Mouse (Mus musculus) activated CD4-positive, CD25-positive, alpha-beta regulatory T cell, adult 4 months (primary cell): ENCODE data around the gene Iyd. TPM values are rescaled to one million over a fixed set of nuclear protein-coding genes. Genes with fewer than 3 reads are reported as not detected.
"Not testable (repeated sequence)": the region's sequence is repeated elsewhere in the genome, so short reads cannot be mapped to it uniquely, and the experiment has no call there.

ENCODE experiments used
- ATAC-seq: one replicate; pipeline ENCODE4 v1.8.0; 2017
- polyA plus RNA-seq, 2 experiments: library from polyadenylated mRNA; unstranded; fragments of 100-300 nt; shearing (Covaris generic); gene quantifications; one replicate each; pipeline ENCODE4 v1.2.1; 2017

The Iyd gene
- polyA plus RNA-seq, result not detected

GRCm38 (mm10) chr10:3540003-3540827 is at the start of gene Iyd:
Gene Iyd, plus strand, starts transcription at chr10:3540240.
- ATAC-seq, result no peak

- no peak for ATAC-seq
These were observed 43.2 kb upstream of the Iyd start for GRCm38 (mm10) chr10:3496791-3497190.

DNA sequence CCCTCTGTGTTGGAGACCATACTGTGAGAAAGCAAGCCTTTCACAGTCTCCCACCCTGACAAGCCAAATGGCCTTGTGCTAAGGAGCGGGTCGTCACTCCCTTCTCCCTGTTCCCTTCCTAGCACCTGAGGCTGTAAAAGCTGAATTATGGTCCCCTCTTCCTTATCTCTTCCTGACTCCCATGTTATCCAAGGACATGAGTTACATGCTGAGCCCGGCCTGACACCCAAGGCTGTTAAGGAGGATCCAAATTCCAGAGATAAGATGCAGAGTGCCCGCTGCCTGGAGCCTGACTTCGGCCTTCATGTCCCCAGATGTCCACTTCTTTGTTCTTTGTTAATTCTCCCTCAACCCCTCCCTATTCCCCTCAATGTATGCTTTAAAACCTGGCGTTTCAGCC is 39.2 kb upstream of the Iyd start:
- not testable (repeated sequence) for ATAC-seq

DNA sequence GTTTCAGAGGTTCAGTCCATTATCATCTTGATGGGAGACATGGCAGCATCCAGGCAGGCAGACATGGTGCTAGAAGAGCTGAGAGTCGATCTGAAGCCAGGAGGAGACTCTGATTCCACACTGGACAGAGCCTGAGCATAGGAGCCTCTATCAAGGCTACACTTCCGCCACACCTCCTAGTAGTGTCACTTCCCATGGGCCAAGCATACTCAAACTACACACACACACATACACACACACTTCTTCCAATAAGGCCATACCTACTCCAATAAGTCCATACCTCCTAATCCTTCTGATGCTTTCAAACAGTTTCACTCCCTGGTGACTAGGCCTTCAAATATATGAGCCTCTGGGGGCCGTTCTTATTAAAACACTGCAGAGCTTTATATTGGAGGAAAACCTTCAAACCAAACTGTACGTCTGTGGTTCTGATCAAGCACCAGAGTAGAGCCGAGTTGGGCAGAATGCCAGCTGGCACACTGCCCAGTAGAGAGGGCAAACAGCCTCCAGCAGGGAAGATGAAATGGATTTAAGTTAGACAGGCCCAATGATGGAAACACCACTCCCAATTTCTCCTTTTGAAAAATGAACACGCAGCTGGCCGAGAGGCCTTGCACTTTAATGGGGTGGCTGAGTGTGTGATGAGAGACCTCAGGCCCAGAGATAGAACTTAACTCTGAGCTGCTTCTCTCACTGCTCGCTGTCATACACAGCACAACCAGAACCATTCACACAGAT is 32.4 kb upstream of the Iyd start:
- ATAC-seq, result no peak

- ATAC-seq, result no peak
These were observed 31.8 kb upstream of the Iyd start for GRCm38 (mm10) chr10:3508222-3508588.

DNA sequence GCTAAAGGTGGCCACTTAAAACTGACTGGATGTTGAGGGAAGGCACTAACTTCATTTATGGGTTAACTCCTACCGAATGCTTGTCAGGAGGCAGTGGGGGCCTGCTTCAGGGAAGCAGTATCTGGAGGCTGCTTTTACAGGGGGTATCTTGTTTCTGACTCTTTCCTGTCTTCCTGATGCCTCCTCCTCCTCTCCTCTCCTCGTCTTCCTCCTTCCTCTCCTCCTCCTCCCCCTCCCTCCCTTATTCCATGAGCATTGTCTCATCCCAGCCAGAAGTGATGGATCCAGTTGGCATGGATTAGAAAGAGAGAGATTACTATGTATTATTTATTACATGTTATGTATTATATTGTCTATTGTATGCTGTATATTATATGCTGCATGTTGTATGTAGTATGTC is 31.3 kb upstream of the Iyd start:
- ATAC-seq, result no peak

GRCm38 (mm10) chr10:3509663-3510277 is 30.3 kb upstream of the Iyd start:
- ATAC-seq, result no peak

GRCm38 (mm10) chr10:3510486-3510885 is 29.6 kb upstream of the Iyd start:
- ATAC-seq, result no peak

- ATAC-seq, result peak; percentile 18
These were observed 28.6 kb upstream of the Iyd start for GRCm38 (mm10) chr10:3511401-3511800.

DNA sequence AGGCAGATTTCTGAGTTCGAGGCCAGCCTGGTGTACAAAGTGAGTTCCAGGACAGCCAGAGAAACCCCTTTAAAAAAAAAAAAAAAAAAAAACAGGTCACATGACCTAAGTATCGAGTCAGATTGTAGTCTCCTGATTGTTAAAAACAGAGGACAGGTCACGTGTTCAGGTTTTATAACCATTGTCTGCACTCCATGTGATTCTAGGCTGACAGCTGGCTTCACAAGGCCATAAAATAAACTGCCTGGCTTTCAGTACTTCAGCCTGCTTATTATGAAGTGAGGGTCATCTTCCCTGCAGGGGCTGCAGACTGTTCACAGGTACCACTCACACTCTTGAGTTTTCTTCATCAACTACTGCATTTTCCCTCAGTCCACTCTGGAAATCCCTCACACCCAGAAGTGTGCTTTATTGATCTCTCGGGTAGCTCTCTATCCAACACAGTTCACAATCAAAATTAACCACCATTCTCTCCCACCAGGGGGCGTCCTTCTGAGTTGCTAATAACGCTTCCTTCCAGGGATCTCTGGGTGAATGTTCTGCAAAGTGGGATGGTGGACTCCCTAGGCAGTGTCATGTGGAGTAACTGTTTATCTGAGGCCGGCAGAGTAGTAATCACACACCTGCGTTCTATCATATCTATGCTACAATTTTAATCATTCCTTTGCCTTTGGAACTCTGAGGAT is 27.3 kb upstream of the Iyd start:
- no peak for ATAC-seq

GRCm38 (mm10) chr10:3513947-3514346 is 26.1 kb upstream of the Iyd start:
- ATAC-seq, result no peak

GRCm38 (mm10) chr10:3514634-3515033 is 25.4 kb upstream of the Iyd start:
- ATAC-seq, result no peak

DNA sequence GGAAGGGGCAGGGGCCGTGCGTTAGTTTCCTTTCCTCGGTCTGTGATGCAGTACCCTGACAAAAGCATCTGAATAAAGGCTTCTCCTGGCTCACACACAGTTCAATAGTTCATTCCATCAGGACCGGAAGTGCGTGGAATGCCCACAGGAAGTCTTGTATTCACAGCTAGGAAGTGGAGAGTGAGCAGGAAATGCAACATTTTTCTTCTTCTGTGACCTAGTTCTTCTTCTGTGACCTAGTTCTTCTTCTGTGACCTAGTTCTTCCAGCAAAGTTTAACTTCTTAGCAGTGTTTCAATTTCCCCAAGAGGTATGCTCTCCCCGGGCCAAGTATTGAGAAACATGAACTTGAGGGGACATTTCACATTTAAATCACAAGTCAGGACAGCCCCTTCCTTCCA is 23.6 kb upstream of the Iyd start:
- ATAC-seq, result peak; percentile 49

GRCm38 (mm10) chr10:3523044-3523793 is 16.8 kb upstream of the Iyd start:
- ATAC-seq, result no peak

DNA sequence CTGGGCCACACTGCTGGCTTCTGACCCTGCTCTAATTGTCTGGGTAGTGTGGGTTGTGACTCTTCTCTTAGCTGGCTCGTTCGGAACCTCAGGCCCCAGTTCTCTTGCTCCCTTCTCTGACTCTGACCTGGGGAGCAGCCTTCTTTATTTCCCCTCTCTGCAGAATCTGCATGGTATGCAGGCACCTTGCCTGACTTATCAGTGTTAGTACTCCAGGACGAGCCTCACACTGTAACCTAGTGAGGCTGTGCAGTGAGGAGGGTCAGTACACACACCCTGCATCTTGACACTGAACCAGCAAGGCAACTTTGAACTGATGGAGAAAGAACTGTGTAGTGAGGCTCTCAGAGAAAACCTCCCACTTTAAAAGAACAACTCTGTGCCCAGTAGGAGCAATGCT is 15.5 kb upstream of the Iyd start:
- ATAC-seq, result no peak

DNA sequence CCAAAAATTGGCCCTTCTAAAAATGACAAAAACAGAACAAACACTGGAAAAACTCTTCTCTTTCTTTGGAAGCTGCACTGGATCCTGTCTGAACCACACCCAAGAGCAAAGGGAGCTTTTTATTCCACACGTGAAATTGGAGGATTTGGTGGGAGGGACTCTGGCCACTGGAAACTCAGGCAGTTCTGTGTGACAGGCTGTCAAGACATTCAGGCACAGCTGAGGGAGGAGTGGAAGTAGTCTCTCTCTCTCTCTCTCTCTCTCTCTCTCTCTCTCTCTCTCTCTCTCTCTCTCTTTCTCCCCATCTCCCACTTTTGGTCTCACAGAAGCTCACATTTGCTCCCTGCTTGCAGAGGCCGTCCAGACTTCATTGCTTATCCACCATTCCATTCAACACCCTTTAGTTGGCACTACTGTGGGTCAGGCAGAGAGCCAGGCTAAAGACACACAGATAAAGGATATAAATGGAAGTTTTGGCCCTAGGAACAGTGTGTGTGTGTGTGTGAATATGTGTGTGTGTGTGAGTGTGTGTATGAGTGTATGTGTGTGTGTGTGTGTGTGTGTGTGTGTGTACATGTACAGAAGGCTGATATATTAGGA is 14.5 kb upstream of the Iyd start:
- no peak for ATAC-seq

DNA sequence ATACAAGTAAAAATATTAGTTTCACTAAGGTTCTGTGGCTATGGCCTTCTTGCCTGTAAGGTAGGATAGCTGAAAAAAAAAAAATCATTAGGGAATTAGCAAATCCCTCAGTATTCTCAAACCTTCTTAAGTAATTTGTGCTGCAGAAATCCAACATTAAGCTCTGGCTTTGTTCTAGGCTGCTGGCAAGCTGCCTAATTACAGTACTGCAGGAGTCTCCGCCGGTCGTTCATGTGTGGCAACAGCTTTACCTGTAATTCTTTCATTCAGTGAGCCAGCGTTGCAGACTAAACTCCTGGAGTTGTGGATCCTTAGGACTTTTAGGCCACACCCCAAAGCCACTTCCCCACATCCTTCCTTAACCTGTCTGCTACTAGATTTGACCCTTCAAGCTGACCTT is 10.2 kb upstream of the Iyd start:
- ATAC-seq, result no peak

DNA sequence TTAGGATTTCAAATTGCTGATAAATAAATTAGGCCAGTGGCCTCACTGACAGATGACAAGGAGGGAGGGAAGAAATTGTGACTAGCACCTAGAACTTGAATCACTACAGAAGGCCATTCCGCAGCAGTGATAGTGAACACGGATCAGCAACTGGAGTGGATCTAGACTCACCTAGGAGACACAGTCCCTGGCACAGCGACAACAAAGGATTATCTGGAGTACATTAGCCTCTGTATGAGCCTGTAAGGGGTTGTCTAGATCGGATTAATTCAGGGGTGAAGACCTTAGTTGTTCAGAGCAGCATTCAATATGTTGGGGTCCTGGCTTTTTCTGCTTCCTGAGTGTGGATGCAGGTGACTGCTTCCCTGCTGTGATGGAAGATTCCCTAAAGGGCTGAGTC is 9.4 kb upstream of the Iyd start:
- no peak for ATAC-seq

- ATAC-seq, result no peak
These were observed 8.7 kb upstream of the Iyd start for GRCm38 (mm10) chr10:3531375-3531774.

GRCm38 (mm10) chr10:3534445-3534844 is 5.6 kb upstream of the Iyd start:
- peak; percentile 43 for ATAC-seq

- no peak for ATAC-seq
These were observed 3.7 kb upstream of the Iyd start for GRCm38 (mm10) chr10:3536361-3536760.

- ATAC-seq, result no peak
These were observed 9.3 kb downstream of the Iyd start for GRCm38 (mm10) chr10:3549384-3549783.
